Mouse (Mus musculus): ENCODE measurements around the gene Bag3. TPM values are rescaled to one million over a fixed set of nuclear protein-coding genes. Genes with fewer than 3 reads are reported as not detected.
"Not testable (repeated sequence)": the region's sequence is repeated elsewhere in the genome, so short reads cannot be mapped to it uniquely, and the experiment has no call there.

Gene Bag3
- polyA plus RNA-seq, 1 experiment from 2014 or later, result 26.3 TPM

GRCm38 (mm10) chr7:128570657-128571056, 47.2 kb downstream of the Bag3 start:
- 80% methylated on average over 7 of the region's 7 CpGs for WGBS
- H3K27me3 ChIP-seq (ENCODE audit: control insufficient read depth, insufficient read depth, low read depth, low read length); H3K9me3 ChIP-seq (ENCODE audit: control insufficient read depth, low read length); H3K4me2 ChIP-seq (ENCODE audit: low read depth, low read length); H3K36me3 ChIP-seq (ENCODE audit: control insufficient read depth, insufficient read depth, low read length); H3K4me3 ChIP-seq (ENCODE audit: low read length); H3K9ac ChIP-seq (ENCODE audit: low read length); H3K27ac ChIP-seq (ENCODE audit: low read length); H3K4me1 ChIP-seq (replicated peaks; ENCODE audit: control insufficient read depth, insufficient read depth, low read length); ATAC-seq (ENCODE audit: low read depth): not testable (repeated sequence)

GRCm38 (mm10) chr7:128572030-128572429, 48.6 kb downstream of the Bag3 start:
- H3K9me3 ChIP-seq (ENCODE audit: control insufficient read depth, low read length), result no peaks in the 10 kb centered on the region
- no peaks in the 10 kb centered on the region for H3K27me3 ChIP-seq (ENCODE audit: control insufficient read depth, insufficient read depth, low read depth, low read length)
- WGBS, result 63% methylated on average over 4 of the region's 4 CpGs
- no peak overlapping the region for H3K4me3 ChIP-seq (ENCODE audit: low read length)
- no peak overlapping the region for H3K4me2 ChIP-seq (ENCODE audit: low read depth, low read length)
- H3K27ac ChIP-seq (ENCODE audit: low read length), result no peak overlapping the region
- H3K4me1 ChIP-seq (replicated peaks; ENCODE audit: control insufficient read depth, insufficient read depth, low read length), result no peaks in the 10 kb centered on the region; the same call in 1 of the 2 replicates
- H3K9ac ChIP-seq (ENCODE audit: low read length), result no peak overlapping the region
- H3K36me3 ChIP-seq (ENCODE audit: control insufficient read depth, insufficient read depth, low read length), result no peaks in the 10 kb centered on the region
- no peak for ATAC-seq (ENCODE audit: low read depth)

DNA sequence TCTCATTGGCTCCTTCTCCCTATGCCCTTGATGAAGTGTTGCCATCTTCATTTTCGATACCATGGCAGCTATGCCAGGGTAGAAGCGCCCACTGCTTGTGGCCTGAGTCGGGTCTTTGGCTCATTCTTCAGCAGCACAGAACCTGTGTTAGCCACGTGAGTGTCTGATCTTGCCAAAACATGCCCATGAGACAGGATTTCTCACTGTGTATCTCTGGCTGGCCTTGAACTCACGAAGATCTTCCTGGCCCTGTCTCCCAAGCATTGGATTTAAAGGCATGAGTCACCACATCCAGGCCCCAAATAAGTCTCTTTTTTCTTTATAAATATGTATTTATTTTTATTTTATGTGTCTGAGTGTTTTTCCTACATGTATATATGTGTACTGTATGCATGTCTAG, 51.8 kb downstream of the Bag3 start:
- 86% methylated on average over 5 of the region's 5 CpGs for WGBS
- Histone ChIP-seq H3K36me3 (ENCODE audit: control insufficient read depth, insufficient read depth, low read length) (no peaks in the 10 kb centered on the region), H3K27ac (ENCODE audit: low read length) (no peak overlapping the region), H3K4me2 (ENCODE audit: low read depth, low read length) (no peak overlapping the region), H3K27me3 (ENCODE audit: control insufficient read depth, insufficient read depth, low read depth, low read length) (no peaks in the 10 kb centered on the region), H3K4me1 (replicated peaks; ENCODE audit: control insufficient read depth, insufficient read depth, low read length) (no peaks in the 10 kb centered on the region; the same call in 1 of the 2 replicates), H3K9ac (ENCODE audit: low read length) (no peak overlapping the region), H3K9me3 (ENCODE audit: control insufficient read depth, low read length) (no peaks in the 10 kb centered on the region), H3K4me3 (ENCODE audit: low read length) (no peak overlapping the region)
- ATAC-seq (ENCODE audit: low read depth), result no peak

GRCm38 (mm10) chr7:128575794-128576193, 52.4 kb downstream of the Bag3 start:
- Histone ChIP-seq H3K27ac (ENCODE audit: low read length) (no peak overlapping the region), H3K27me3 (ENCODE audit: control insufficient read depth, insufficient read depth, low read depth, low read length) (no peaks in the 10 kb centered on the region), H3K36me3 (ENCODE audit: control insufficient read depth, insufficient read depth, low read length) (no peaks in the 10 kb centered on the region), H3K4me1 (replicated peaks; ENCODE audit: control insufficient read depth, insufficient read depth, low read length) (no peaks in the 10 kb centered on the region; the same call in 1 of the 2 replicates), H3K9ac (ENCODE audit: low read length) (no peak overlapping the region), H3K4me2 (ENCODE audit: low read depth, low read length) (no peak overlapping the region), H3K9me3 (ENCODE audit: control insufficient read depth, low read length) (no peaks in the 10 kb centered on the region), H3K4me3 (ENCODE audit: low read length) (no peak overlapping the region)
- ATAC-seq (ENCODE audit: low read depth), result no peak
- 41% methylated on average over 2 of the region's 2 CpGs for WGBS

DNA sequence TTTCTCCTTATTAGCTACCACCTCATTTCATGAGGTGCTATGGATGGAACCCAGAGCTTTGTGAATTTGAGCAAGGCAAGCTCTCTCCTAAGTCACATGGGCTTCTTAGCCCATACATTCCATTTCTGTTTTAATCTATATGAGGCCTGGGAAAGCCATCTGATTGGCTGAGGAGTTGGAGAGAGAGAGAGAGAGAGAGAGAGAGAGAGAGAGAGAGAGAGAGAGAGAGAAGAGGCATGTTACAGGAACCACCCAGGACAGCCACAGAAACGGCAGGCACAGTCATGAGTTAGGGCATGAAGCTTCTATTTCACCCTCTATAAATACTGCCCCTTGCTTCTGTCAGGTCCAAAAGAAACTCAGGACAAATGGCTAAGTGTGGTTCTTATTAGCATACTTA, 54.2 kb downstream of the Bag3 start:
- ATAC-seq (ENCODE audit: low read depth), result no peak
- Histone ChIP-seq H3K9ac (ENCODE audit: low read length) (no peak overlapping the region), H3K4me1 (replicated peaks; ENCODE audit: control insufficient read depth, insufficient read depth, low read length) (peaks cover 6% of the 10 kb centered on the region; the same call in 1 of the 2 replicates), H3K36me3 (ENCODE audit: control insufficient read depth, insufficient read depth, low read length) (no peaks in the 10 kb centered on the region), H3K4me3 (ENCODE audit: low read length) (no peak overlapping the region), H3K27ac (ENCODE audit: low read length) (no peak overlapping the region), H3K4me2 (ENCODE audit: low read depth, low read length) (no peak overlapping the region), H3K9me3 (ENCODE audit: control insufficient read depth, low read length) (no peaks in the 10 kb centered on the region), H3K27me3 (ENCODE audit: control insufficient read depth, insufficient read depth, low read depth, low read length) (no peaks in the 10 kb centered on the region)
- 44% methylated on average over 1 of the region's 1 CpGs for WGBS

- Histone ChIP-seq H3K4me3 (ENCODE audit: low read length) (no peak overlapping the region), H3K27me3 (ENCODE audit: control insufficient read depth, insufficient read depth, low read depth, low read length) (no peaks in the 10 kb centered on the region), H3K27ac (ENCODE audit: low read length) (no peak overlapping the region), H3K4me2 (ENCODE audit: low read depth, low read length) (no peak overlapping the region), H3K4me1 (replicated peaks; ENCODE audit: control insufficient read depth, insufficient read depth, low read length) (peaks cover 6% of the 10 kb centered on the region; the same call in 1 of the 2 replicates), H3K9ac (ENCODE audit: low read length) (no peak overlapping the region), H3K36me3 (ENCODE audit: control insufficient read depth, insufficient read depth, low read length) (no peaks in the 10 kb centered on the region), H3K9me3 (ENCODE audit: control insufficient read depth, low read length) (no peaks in the 10 kb centered on the region)
- ATAC-seq (ENCODE audit: low read depth), result no peak
- 83% methylated on average over 10 of the region's 10 CpGs for WGBS
Observed at GRCm38 (mm10) chr7:128578199-128578945, 55.0 kb downstream of the Bag3 start.

- Histone ChIP-seq H3K4me3 (ENCODE audit: low read length) (no peak overlapping the region), H3K4me1 (replicated peaks; ENCODE audit: control insufficient read depth, insufficient read depth, low read length) (peaks cover 6% of the 10 kb centered on the region; the same call in 1 of the 2 replicates), H3K27ac (ENCODE audit: low read length) (no peak overlapping the region), H3K9me3 (ENCODE audit: control insufficient read depth, low read length) (no peaks in the 10 kb centered on the region), H3K36me3 (ENCODE audit: control insufficient read depth, insufficient read depth, low read length) (no peaks in the 10 kb centered on the region), H3K9ac (ENCODE audit: low read length) (no peak overlapping the region), H3K27me3 (ENCODE audit: control insufficient read depth, insufficient read depth, low read depth, low read length) (no peaks in the 10 kb centered on the region), H3K4me2 (ENCODE audit: low read depth, low read length) (no peak overlapping the region)
- 78% methylated on average over 2 of the region's 2 CpGs for WGBS
- no peak for ATAC-seq (ENCODE audit: low read depth)
Observed at GRCm38 (mm10) chr7:128579381-128579780, 56.0 kb downstream of the Bag3 start.

GRCm38 (mm10) chr7:128580318-128580717, 56.9 kb downstream of the Bag3 start:
- H3K9ac ChIP-seq (ENCODE audit: low read length), result no peak overlapping the region
- WGBS, result 86% methylated on average over 6 of the region's 6 CpGs
- H3K27ac ChIP-seq (ENCODE audit: low read length), result no peak overlapping the region
- no peaks in the 10 kb centered on the region for H3K9me3 ChIP-seq (ENCODE audit: control insufficient read depth, low read length)
- no peak overlapping the region for H3K4me2 ChIP-seq (ENCODE audit: low read depth, low read length)
- ATAC-seq (ENCODE audit: low read depth), result no peak
- H3K4me3 ChIP-seq (ENCODE audit: low read length), result no peak overlapping the region
- H3K36me3 ChIP-seq (ENCODE audit: control insufficient read depth, insufficient read depth, low read length), result no peaks in the 10 kb centered on the region
- no peaks in the 10 kb centered on the region for H3K27me3 ChIP-seq (ENCODE audit: control insufficient read depth, insufficient read depth, low read depth, low read length)
- peaks cover 6% of the 10 kb centered on the region; the same call in 1 of the 2 replicates for H3K4me1 ChIP-seq (replicated peaks; ENCODE audit: control insufficient read depth, insufficient read depth, low read length)

DNA sequence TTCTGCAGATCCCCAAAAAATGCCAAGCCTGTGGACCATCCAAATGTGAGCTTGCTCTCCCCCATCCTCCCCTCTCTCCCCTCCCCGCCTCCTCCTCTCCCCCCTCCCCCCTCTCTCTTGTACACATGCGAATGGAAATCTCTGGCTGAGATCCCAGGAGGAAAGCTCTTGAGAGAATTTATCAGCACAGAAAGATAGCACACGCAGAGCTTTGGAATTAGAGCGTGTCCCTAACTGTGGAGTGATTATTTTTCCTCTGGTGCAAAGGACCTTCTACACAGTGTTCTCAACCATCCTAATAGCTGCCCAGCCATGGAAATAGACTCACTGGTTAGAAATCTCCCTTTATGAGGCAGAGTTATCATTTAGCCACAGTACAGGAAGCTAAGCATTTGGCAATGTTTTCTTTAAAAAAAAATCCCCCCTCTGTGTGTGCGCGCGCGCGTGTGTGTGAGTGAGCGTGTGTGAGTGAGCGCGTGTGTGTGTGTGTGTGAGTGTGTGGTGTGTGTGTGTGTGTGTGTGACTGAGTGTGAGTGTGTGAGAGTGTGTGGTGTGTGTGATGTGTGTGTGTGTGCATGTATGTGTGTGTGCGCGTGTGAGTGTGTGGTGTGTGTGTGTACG, 58.6 kb downstream of the Bag3 start:
- no peak overlapping the region for H3K9ac ChIP-seq (ENCODE audit: low read length)
- no peak overlapping the region for H3K4me2 ChIP-seq (ENCODE audit: low read depth, low read length)
- ATAC-seq (ENCODE audit: low read depth), result peak; percentile 54; the same call in 1 of the 2 replicates
- no peaks in the 10 kb centered on the region for H3K27me3 ChIP-seq (ENCODE audit: control insufficient read depth, insufficient read depth, low read depth, low read length)
- no peaks in the 10 kb centered on the region for H3K36me3 ChIP-seq (ENCODE audit: control insufficient read depth, insufficient read depth, low read length)
- H3K4me3 ChIP-seq (ENCODE audit: low read length), result no peak overlapping the region
- H3K9me3 ChIP-seq (ENCODE audit: control insufficient read depth, low read length), result no peaks in the 10 kb centered on the region
- 60% methylated on average over 15 of the region's 15 CpGs for WGBS
- peaks cover 6% of the 10 kb centered on the region; the same call in 1 of the 2 replicates for H3K4me1 ChIP-seq (replicated peaks; ENCODE audit: control insufficient read depth, insufficient read depth, low read length)
- no peak overlapping the region; the same call in 1 of the 2 replicates for H3K27ac ChIP-seq (ENCODE audit: low read length)
